ENCODE assay signal across 12 mouse cellular contexts in genomic region chr19:37172096-37172495, GRCm38 (mm10). TPM values are rescaled to one million over a fixed set of nuclear protein-coding genes. Genes with fewer than 3 reads are reported as not detected.
DNase-seq lines count a peak whose midpoint lies in the region; ATAC-seq lines count a peak whose summit lies in the region.
"Had no signal": no experiment of that assay in that cellular context is flagged by ENCODE, and none has a peak within 500 bp of the region (broad histone marks: within the 10 kb centered on the region; RNA-seq: fewer than 3 reads in every experiment).

No protein-coding gene starts in this region.

- DNase-seq in adrenal gland, postnatal 14 days, result peak; percentile 5
- no peak for DNase-seq in adrenal gland, postnatal 36 days
- no peak for DNase-seq in heart, adult 18-20 months
- DNase-seq in gastrocnemius, postnatal 25 days, result no peak
- no peak for DNase-seq in frontal cortex, postnatal 14 days (ENCODE audit: low spot score in 2 of 2)
- DNase-seq: gastrocnemius, postnatal 10 days; thymus, adult 18-20 months had no signal

- H3K4me2 ChIP-seq in heart, embryonic 15.5 days, result peak overlapping the region; percentile 94
- peak overlapping the region; percentile 86 for H3K4me2 ChIP-seq in midbrain, embryonic 13.5 days (replicated peaks)
- H3K4me2 ChIP-seq: embryonic facial prominence, embryonic 15.5 days had no signal

- peak overlapping the region; percentile 70 for H3K4me3 ChIP-seq in heart, embryonic 15.5 days
- H3K4me3 ChIP-seq in brown adipose tissue, adult 24 weeks (ENCODE audit: insufficient read depth, low read depth, low read length), result peak overlapping the region; percentile 78
- H3K4me3 ChIP-seq in midbrain, embryonic 13.5 days (replicated peaks), result peak overlapping the region; percentile 82
- H3K4me3 ChIP-seq: embryonic facial prominence, embryonic 15.5 days had no signal

- H3K9ac ChIP-seq in heart, embryonic 15.5 days, result peak overlapping the region; percentile 91
- peak overlapping the region; percentile 92; the same call in 1 of the 2 replicates for H3K9ac ChIP-seq in midbrain, embryonic 13.5 days (replicated peaks)
- H3K9ac ChIP-seq: embryonic facial prominence, embryonic 15.5 days; liver, embryonic 15.5 days had no signal

- WGBS in heart, embryonic 15.5 days, result 42% methylated on average over 1 of the region's 1 CpGs
- WGBS in midbrain, embryonic 13.5 days, result 37% methylated on average over 1 of the region's 1 CpGs

- peak overlapping the region; percentile 91 for H3K27ac ChIP-seq in heart, embryonic 15.5 days
- H3K27ac ChIP-seq in brown adipose tissue, adult 24 weeks (replicated peaks; ENCODE audit: low read depth, low read length), result peak overlapping the region; percentile 61
- no peak overlapping the region for H3K27ac ChIP-seq in midbrain, embryonic 13.5 days
- H3K27ac ChIP-seq: embryonic facial prominence, embryonic 15.5 days; liver, embryonic 15.5 days had no signal

- no peaks in the 10 kb centered on the region for H3K36me3 ChIP-seq in heart, embryonic 15.5 days
- H3K36me3 ChIP-seq in midbrain, embryonic 13.5 days, result 0 out of 2 replicates have a peak, but pooled peaks cover 2% of the 10 kb centered on the region
- H3K36me3 ChIP-seq: embryonic facial prominence, embryonic 15.5 days had no signal

- peaks cover 4% of the 10 kb centered on the region; the same call in 1 of the 2 replicates for H3K4me1 ChIP-seq in heart, embryonic 15.5 days (replicated peaks)
- no peaks in the 10 kb centered on the region for H3K4me1 ChIP-seq in brown adipose tissue, adult 24 weeks (ENCODE audit: control insufficient read depth, insufficient read depth, insufficient read length, low read length)
- peaks cover 41% of the 10 kb centered on the region for H3K4me1 ChIP-seq in midbrain, embryonic 13.5 days (replicated peaks)

- no peaks in the 10 kb centered on the region; the same call in 1 of the 2 replicates for H3K27me3 ChIP-seq in heart, embryonic 15.5 days
- H3K27me3 ChIP-seq in midbrain, embryonic 13.5 days, result peaks cover 18% of the 10 kb centered on the region

- ATAC-seq in heart, embryonic 15.5 days (replicated peaks; ENCODE audit: insufficient number of reproducible peaks, insufficient read depth, low FRiP score, low read depth), result no peak
- ATAC-seq in midbrain, embryonic 13.5 days, result no peak

- H3K9me3 ChIP-seq in heart, embryonic 15.5 days (replicated peaks), result no peaks in the 10 kb centered on the region
- H3K9me3 ChIP-seq in midbrain, embryonic 13.5 days, result no peaks in the 10 kb centered on the region
- H3K9me3 ChIP-seq: embryonic facial prominence, embryonic 15.5 days; liver, embryonic 15.5 days had no signal

RNA-seq across cellular contexts. Expression of gene March5, which starts 35.2 kb away (rescaled TPM):
- 143 TPM in 2 replicates for total RNA-seq in adrenal gland, postnatal 14 days (2021)
- total RNA-seq in adrenal gland, postnatal 36 days (2021), result 100 to 1,000 TPM; 102 to 116 TPM
- polyA plus RNA-seq in heart, embryonic 15.5 days (2015; fragmentation: Nextera tagmentation; extraction: Ambion mirVana), result 78.3 and 81.8 TPM in 2 replicates
- total RNA-seq in heart, adult 18-20 months (2021), result 10 to 100 TPM; 83.4 to 86.0 TPM
- polyA plus RNA-seq in brown adipose tissue, adult 24 weeks (2012; ENCODE audit: insufficient read depth, insufficient read length, missing spikeins), result 295 and 304 TPM in 2 replicates
- polyA plus RNA-seq in midbrain, embryonic 13.5 days (2015; fragmentation: Nextera tagmentation; extraction: Ambion mirVana), result 119 and 126 TPM in 2 replicates
- total RNA-seq in gastrocnemius, postnatal 25 days (2021), result 10 to 100 TPM; 70.3 to 72.6 TPM

RNA-seq across cellular contexts. Expression of gene Cpeb3, which starts 36.3 kb away (rescaled TPM):
- 15.4 and 19.3 TPM in 2 replicates for total RNA-seq in adrenal gland, postnatal 14 days (2021)
- total RNA-seq in adrenal gland, postnatal 36 days (2021), result 10 to 100 TPM; 12.3 to 24.1 TPM
- 7.6 and 9.9 TPM in 2 replicates for polyA plus RNA-seq in heart, embryonic 15.5 days (2015; fragmentation: Nextera tagmentation; extraction: Ambion mirVana)
- total RNA-seq in heart, adult 18-20 months (2021), result 10 to 100 TPM; 75.0 to 78.1 TPM
- polyA plus RNA-seq in brown adipose tissue, adult 24 weeks (2012; ENCODE audit: insufficient read depth, insufficient read length, missing spikeins), result 16.1 and 30.4 TPM in 2 replicates
- 7.7 and 11.0 TPM in 2 replicates for polyA plus RNA-seq in midbrain, embryonic 13.5 days (2015; fragmentation: Nextera tagmentation; extraction: Ambion mirVana)
- 10 to 100 TPM; 35.8 to 44.6 TPM for total RNA-seq in gastrocnemius, postnatal 25 days (2021)
